Mouse (Mus musculus) CD4-positive, CD25-positive, alpha-beta regulatory T cell, adult 9 weeks (primary cell): ENCODE data around the gene Timm10b. TPM values are rescaled to one million over a fixed set of nuclear protein-coding genes. Genes with fewer than 3 reads are reported as not detected.

Experiments used
- polyA plus RNA-seq: library from polyadenylated mRNA; unstranded; fragments of 100-300 nt; shearing (Covaris generic); gene quantifications from one replicate; pipeline ENCODE4 v1.2.1, GENCODE M21; 2017

Gene Timm10b
- polyA plus RNA-seq: 255 TPM

DNA sequence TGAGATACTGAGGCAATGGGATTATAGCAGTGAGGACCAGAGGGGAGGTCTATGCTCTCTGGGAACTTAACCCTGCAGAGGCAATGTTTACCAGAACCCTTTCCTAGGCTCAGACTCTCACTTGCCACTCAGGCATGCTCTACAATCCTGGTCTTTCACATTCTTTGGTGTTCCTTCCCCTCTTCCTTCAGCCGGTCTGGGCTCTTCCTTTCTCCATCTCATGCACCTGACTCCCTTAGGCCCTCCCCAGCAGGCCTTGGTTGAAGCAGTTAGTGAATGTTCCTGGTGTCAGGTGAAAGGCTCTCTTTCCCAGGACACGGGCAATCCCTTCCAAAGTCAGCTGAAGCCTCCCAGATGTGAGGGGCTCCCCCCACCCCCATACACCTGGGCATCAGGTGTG is at the start of gene Timm10b:
TSS of gene Timm10b (plus strand) at position 301 of the 400 bp plus-strand sequence.

DNA sequence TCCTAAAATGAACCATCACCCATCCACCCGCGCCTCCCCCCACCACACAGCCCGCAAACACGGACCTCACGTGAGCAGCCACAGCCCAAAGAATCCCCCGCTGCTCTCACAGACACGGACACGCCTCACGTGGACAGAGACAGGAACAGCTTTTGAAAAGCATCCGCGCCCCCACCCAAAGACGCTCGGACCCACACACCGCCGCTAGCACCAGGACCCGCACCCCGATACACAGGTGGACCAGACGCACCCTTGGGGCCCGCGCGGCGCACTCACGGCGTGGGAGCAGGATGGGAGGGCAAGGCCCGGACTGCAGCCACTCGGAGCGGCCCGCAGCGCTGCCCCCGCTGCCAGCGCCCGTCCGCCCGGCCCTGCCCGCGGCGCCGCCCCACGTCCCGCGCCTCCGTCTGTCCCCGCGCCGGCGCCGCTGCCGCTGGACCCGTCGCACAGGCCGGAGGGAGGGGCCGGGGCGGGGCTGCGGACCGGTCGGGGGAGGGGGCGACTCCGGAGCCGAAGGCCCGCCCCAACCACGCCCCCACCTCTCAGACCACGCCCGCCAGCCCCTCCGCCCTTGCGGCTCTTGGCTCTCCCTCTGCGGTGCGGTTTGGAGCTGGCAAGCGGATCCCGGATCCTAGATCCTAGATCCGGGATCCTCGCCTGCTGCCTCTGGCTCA is 6.6 kb upstream of the Timm10b start, which contains the start of gene Trim3:
TSS of gene Trim3 (minus strand) at position 445 of the 674 bp plus-strand sequence.

DNA sequence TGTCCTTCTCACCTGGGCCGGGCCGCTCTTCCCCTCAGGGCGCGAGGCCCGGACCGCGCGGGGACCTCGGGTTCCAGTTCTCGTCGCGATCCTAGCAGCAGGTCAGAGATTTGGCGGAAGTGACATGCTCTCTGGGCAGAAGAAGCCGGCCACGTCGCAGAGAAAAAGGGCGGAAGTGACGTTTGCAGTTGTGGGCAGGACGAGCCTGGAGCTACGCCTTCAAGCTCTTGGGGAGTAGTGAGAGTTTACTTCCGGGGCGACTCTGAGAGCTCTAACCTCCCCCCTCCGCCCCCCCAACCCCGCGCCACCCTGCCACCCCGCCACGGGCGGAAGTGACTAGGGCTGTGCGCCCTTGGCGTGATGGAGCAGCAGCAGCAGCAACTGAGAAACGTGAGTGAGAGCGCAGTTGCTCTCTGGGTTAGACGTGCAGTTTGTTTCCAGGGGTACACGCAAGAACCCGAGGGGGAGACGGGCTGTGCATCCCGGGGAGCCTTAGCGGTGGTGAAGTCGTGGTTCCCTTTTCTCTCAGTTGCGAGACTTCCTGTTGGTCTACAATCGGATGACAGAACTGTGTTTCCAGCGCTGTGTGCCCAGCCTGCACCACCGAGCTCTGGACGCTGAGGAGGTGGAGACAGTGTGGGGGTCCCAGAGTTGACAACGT is 507 bp downstream of the Timm10b start, which contains the start of the genes Arfip2 and Gm45799:
TSS of gene Arfip2 (minus strand) at position 184 of the 661 bp plus-strand sequence.
TSS of gene Gm45799 (plus strand) at position 320 of the 661 bp plus-strand sequence.

DNA sequence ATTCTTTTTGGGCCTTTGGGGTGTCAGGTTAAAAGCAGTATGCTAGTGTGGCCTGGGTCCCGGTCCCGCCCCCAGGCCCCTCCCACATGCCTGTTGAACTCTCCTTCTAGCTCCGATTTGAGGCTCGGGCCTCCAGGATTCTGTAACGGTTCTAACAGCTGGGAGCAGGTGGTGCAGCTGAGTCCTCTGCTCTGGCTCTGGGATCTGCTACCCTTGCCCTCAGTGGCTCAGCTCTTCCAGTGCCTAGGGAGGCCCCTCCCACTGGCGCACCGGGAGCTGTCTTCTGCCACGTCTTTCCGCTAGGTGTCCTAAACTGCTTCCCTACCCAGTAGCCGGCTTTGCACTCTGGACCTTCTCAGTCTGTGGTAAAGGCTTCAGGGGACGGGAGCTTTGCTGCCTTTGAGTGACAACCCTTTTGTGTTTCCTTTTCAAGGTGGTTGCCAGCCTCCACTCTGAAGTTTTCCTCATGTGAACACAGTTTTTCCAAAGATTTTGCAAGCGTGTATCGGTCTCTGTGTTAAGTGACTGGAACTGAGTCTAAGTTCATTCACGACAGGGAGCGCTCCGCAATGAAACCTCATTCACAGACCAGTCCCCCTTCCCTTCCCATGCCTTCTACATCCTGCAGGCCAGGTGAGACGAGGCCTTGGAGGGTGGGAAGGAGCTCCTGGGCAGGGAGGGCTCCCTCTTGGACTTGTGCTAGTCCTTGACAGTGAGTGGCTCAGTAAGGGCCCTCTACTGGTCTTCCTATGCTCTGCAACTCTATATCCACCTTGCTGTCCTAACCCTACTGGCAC is 11.0 kb downstream of the Timm10b start, which contains the start of gene Dnhd1:
TSS of gene Dnhd1 (plus strand) at position 189 of the 797 bp plus-strand sequence.

Other genes with a start within 250 kb of the Timm10b start
- gene Fam160a2, start 240.0 kb upstream of the Timm10b start, polyA plus RNA-seq: 26.9 TPM
- not detected for gene Cnga4, start 235.5 kb upstream of the Timm10b start, polyA plus RNA-seq
- not detected for gene Cckbr, start 214.3 kb upstream of the Timm10b start, polyA plus RNA-seq
- gene Cavin3, start 157.8 kb upstream of the Timm10b start, polyA plus RNA-seq: not detected
- 47.9 TPM for gene Smpd1, start 85.7 kb upstream of the Timm10b start, polyA plus RNA-seq
- 5.6 TPM for gene Apbb1, start 58.4 kb upstream of the Timm10b start, polyA plus RNA-seq
- gene Hpx, start 39.9 kb upstream of the Timm10b start, polyA plus RNA-seq: not detected
- 2.1 TPM for gene Trim3, start 6.5 kb upstream of the Timm10b start, polyA plus RNA-seq
- gene Arfip2, start 360 bp downstream of the Timm10b start, polyA plus RNA-seq: 35.3 TPM
- 14.3 TPM for gene Gm45799, start 496 bp downstream of the Timm10b start, polyA plus RNA-seq
- 3.3 TPM for gene Dnhd1, start 10.8 kb downstream of the Timm10b start, polyA plus RNA-seq
- 244 TPM for gene Ilk, start 96.5 kb downstream of the Timm10b start, polyA plus RNA-seq
- gene Rrp8, start 97.3 kb downstream of the Timm10b start, polyA plus RNA-seq: 48.8 TPM
- gene Taf10, start 104.3 kb downstream of the Timm10b start, polyA plus RNA-seq: 18.8 TPM
- 133 TPM for gene Tpp1, start 112.2 kb downstream of the Timm10b start, polyA plus RNA-seq
- gene Dchs1, start 147.6 kb downstream of the Timm10b start, polyA plus RNA-seq: not detected
- gene Mrpl17, start 171.0 kb downstream of the Timm10b start, polyA plus RNA-seq: 159 TPM